Mouse (Mus musculus): Measurements from ENCODE around the gene Wscd2. TPM values are rescaled to one million over a fixed set of nuclear protein-coding genes. Genes with fewer than 3 reads are reported as not detected.

Wscd2 gene
- polyA plus RNA-seq, 1 experiment = not detected

DNA sequence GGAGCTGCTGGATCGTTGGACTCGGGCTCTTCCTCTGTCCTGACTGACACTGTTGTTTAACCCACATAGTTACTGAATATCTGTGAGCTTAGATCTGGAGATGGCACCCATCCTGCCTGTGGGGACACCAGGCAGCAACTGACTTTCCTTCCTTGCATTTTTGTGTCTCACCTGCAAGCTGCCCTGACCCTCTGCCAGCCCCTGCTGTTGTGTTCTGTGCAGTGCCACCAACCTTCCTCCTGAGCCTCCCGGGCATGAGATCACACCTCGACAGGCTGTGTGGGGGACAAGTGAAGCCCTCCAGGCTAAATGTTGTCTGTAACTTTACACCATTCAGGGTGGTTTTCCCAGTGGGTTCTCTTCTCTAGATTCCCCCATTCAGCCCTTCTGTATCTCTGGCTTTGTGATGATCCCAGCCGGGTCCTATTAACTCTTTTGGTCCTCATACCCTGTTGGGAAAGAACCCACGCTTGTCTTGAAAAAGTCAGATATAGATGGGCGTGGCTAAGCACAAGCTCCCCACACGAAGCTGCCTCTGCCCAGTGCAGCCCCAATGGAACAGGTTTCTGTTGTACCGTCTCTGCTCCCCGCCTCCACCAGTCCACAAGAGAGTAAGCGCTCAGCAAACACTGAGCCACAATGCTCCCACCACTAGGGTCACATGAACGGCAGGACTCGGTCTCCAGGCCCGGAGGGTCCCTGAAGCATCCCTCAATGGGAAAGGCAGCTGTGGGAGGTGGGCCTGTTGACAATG, 26.2 kb downstream of the Wscd2 start:
- no peaks in the 10 kb centered on the region for H3K36me3 ChIP-seq (replicated peaks; ENCODE audit: low read length)
- TF ChIP-seq GATA1 (IDR thresholded peaks at IDR 0.05; ENCODE audit: borderline replicate concordance, low read length) (no peak), FLI1 (IDR thresholded peaks at IDR 0.05; ENCODE audit: low read length) (no peak)

DNA sequence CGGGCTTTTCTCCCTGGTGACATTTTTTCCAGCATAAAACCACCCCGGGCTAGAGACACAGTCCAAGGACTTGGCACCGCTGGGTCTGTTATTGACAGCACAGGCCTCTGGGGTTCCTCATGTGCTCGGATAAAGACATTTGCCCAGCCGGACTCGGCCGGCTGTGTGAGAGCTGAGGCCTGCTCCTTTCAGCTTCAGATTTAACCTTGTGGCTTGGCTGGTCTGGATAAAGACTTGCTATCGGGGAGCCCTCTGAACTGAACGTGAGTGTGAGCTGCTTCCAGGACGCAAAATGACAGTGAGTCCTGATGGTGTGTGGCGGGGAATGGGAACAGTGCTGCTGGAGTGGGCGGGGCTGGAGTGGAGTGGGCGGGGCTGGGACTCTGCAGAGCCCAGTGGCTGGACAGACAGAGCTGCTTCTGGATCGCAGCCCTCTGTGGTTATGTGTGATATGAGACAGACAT, 26.8 kb downstream of the Wscd2 start:
- Histone ChIP-seq H3K27me3 (replicated peaks) (peaks cover 20% of the 10 kb centered on the region), H3K4me3 (replicated peaks) (no peak overlapping the region), H3K9me3 (no peaks in the 10 kb centered on the region), H3K4me1 (no peaks in the 10 kb centered on the region), H3K36me3 (replicated peaks; ENCODE audit: low read length) (no peaks in the 10 kb centered on the region)
- no peak for TF ChIP-seq FLI1 (IDR thresholded peaks at IDR 0.05; ENCODE audit: low read length)
- no peak for TF ChIP-seq GATA1 (IDR thresholded peaks at IDR 0.05; ENCODE audit: borderline replicate concordance, low read length)

More for the DNA sequence above, 26.2 kb downstream of the Wscd2 start:
- Histone ChIP-seq H3K27me3 (replicated peaks) (peaks cover 21% of the 10 kb centered on the region), H3K4me3 (replicated peaks) (no peak overlapping the region), H3K9me3 (no peaks in the 10 kb centered on the region), H3K4me1 (no peaks in the 10 kb centered on the region)

DNA sequence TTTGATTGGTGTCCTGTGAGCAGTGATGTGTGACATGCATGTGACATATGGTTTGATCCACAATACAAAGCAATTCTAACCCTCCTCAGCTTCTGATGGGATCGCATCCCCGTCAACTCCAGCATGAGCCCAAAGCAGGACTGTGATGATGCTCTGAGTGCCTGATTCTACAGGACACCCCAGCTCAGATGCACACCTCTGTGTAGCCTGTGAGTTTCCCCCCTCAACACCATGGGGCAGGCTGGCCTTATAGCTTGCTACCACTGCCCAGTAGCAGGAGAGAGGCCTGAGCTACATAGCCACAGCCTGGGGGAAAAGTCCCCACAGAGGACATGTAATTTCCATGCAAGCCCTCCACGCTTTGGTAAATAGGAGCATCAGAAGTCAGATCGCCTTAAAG, 27.3 kb downstream of the Wscd2 start:
- no peaks in the 10 kb centered on the region for H3K36me3 ChIP-seq (replicated peaks; ENCODE audit: low read length)
- TF ChIP-seq GATA1 (IDR thresholded peaks at IDR 0.05; ENCODE audit: borderline replicate concordance, low read length) (no peak), FLI1 (IDR thresholded peaks at IDR 0.05; ENCODE audit: low read length) (no peak)
- H3K27me3 ChIP-seq (replicated peaks) = peaks cover 18% of the 10 kb centered on the region

DNA sequence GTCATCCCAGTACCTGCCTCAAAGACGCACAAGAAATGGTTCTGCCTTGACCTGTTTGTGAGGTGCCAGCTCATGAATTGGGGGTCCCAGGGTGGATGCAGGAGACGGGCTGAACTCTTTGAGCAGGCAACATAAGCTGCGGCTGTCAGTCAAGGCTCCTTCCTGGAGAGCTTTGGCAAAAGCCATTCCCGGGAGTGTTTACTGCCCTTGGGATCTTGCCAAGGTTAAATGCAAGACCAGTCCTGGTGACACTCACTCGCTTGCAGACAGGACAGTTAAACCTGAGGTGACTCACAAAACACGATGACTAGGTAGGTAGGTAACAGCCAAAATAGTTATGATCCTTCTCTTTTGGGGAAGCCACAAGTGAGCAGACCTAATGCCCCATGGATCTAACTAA, 30.9 kb downstream of the Wscd2 start:
- TF ChIP-seq FLI1 (IDR thresholded peaks at IDR 0.05; ENCODE audit: low read length) = no peak
- TF ChIP-seq GATA1 (IDR thresholded peaks at IDR 0.05; ENCODE audit: borderline replicate concordance, low read length) = no peak
- no peak overlapping the region for H3K4me3 ChIP-seq (replicated peaks)
- no peaks in the 10 kb centered on the region for H3K9me3 ChIP-seq
- peaks cover 16% of the 10 kb centered on the region for H3K27me3 ChIP-seq (replicated peaks)
- no peaks in the 10 kb centered on the region for H3K4me1 ChIP-seq
- H3K36me3 ChIP-seq (replicated peaks; ENCODE audit: low read length) = no peaks in the 10 kb centered on the region

More for the DNA sequence above, 27.3 kb downstream of the Wscd2 start:
- no peak overlapping the region for H3K4me3 ChIP-seq (replicated peaks)
- H3K4me1 ChIP-seq = no peaks in the 10 kb centered on the region
- no peaks in the 10 kb centered on the region for H3K9me3 ChIP-seq

DNA sequence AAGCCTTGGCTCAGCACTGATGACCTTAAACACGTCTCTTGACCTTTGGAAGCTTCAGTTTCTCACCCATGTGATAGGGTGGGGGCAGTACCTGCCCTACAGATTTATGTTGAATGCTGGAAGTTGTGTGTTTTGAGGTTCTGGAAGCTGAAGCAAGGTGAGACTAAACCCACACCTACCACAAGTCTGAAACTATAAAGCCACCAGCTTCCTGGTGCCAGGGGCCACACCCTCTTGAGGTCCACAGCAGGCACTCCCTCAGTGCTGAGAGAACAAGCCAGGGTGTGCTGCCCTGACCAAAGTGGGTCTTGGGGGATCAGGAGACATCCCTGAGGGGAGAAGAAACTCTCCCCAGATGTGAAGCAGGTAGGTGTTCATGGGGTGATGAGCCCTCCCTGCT, 48.7 kb downstream of the Wscd2 start:
- no peaks in the 10 kb centered on the region for H3K9me3 ChIP-seq
- H3K4me1 ChIP-seq = peaks cover 9% of the 10 kb centered on the region
- H3K4me3 ChIP-seq (replicated peaks) = no peak overlapping the region
- TF ChIP-seq GATA1 (IDR thresholded peaks at IDR 0.05; ENCODE audit: borderline replicate concordance, low read length) = no peak
- no peak for TF ChIP-seq FLI1 (IDR thresholded peaks at IDR 0.05; ENCODE audit: low read length)
- H3K36me3 ChIP-seq (replicated peaks; ENCODE audit: low read length) = no peaks in the 10 kb centered on the region
- peaks cover 22% of the 10 kb centered on the region for H3K27me3 ChIP-seq (replicated peaks)

DNA sequence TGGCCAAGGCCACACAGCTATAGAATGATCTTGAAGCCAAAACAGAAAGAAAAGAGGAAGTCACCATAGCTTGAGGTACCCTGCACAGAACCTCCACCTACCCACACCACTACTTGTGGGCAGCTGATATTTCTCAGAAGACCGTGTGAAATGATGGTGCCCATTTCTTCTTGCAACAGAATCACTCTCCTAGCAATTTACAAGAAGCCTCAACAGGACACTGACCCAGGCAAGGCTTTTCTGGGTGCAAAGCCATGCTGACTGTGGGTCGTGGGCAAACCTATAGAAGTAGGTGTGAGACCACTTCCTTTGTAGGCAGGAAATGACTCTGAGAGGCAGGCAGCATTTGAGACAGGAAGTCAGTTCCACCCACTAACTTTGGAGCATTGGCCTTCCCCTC, 49.3 kb downstream of the Wscd2 start:
- Histone ChIP-seq H3K36me3 (replicated peaks; ENCODE audit: low read length) (no peaks in the 10 kb centered on the region), H3K4me3 (replicated peaks) (no peak overlapping the region)

DNA sequence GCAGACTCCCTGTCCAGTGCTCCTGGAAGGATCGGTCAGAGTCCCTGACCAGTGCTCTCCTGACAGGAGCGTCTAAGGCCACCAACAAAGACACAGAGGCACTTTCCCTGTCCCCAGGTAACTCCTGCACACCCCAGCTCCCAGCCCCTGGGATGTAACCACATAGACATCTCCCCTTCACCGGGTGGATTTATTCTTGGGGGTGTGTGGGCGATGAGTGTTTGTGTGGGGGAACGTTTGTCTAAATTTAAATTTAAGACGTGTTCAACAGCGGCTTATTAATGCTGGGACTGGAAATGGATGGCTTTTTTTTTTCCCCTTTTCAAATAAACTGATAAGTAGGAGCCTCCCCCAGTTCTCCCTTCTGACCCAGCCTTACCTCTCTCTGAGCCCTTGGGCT, 49.7 kb downstream of the Wscd2 start:
- no peaks in the 10 kb centered on the region for H3K9me3 ChIP-seq
- H3K27me3 ChIP-seq (replicated peaks) = peaks cover 28% of the 10 kb centered on the region
- peaks cover 9% of the 10 kb centered on the region for H3K4me1 ChIP-seq
- H3K36me3 ChIP-seq (replicated peaks; ENCODE audit: low read length) = no peaks in the 10 kb centered on the region
- TF ChIP-seq GATA1 (IDR thresholded peaks at IDR 0.05; ENCODE audit: borderline replicate concordance, low read length) = no peak
- TF ChIP-seq FLI1 (IDR thresholded peaks at IDR 0.05; ENCODE audit: low read length) = no peak
- no peak overlapping the region for H3K4me3 ChIP-seq (replicated peaks)

More for the DNA sequence above, 49.3 kb downstream of the Wscd2 start:
- TF ChIP-seq GATA1 (IDR thresholded peaks at IDR 0.05; ENCODE audit: borderline replicate concordance, low read length) (no peak), FLI1 (IDR thresholded peaks at IDR 0.05; ENCODE audit: low read length) (no peak)
- no peaks in the 10 kb centered on the region for H3K9me3 ChIP-seq
- H3K4me1 ChIP-seq = peaks cover 9% of the 10 kb centered on the region
- H3K27me3 ChIP-seq (replicated peaks) = peaks cover 24% of the 10 kb centered on the region

DNA sequence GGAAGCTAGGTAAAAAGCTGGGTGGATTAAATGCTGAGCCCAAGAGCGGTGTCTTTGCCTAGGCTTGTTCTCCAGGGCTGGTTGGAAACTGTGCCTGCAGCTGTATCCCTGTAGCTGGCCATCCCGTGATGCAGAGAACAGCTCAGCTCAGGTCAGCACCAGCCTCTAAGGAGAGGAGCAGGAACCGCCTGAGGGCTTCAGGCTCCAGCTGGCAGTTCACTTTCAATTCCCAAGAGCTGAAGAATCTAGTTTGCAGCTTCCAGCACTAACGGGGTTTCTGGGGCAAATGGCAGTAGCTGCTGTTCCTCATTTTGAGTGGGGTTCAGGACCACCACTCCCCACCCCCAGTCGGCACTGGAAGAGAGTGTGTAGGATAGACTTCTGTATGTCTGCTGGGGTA, 51.1 kb downstream of the Wscd2 start:
- TF ChIP-seq FLI1 (IDR thresholded peaks at IDR 0.05; ENCODE audit: low read length) (no peak), GATA1 (IDR thresholded peaks at IDR 0.05; ENCODE audit: borderline replicate concordance, low read length) (no peak)
- Histone ChIP-seq H3K4me3 (replicated peaks) (no peak overlapping the region), H3K4me1 (peaks cover 9% of the 10 kb centered on the region), H3K36me3 (replicated peaks; ENCODE audit: low read length) (no peaks in the 10 kb centered on the region), H3K9me3 (no peaks in the 10 kb centered on the region), H3K27me3 (replicated peaks) (peaks cover 30% of the 10 kb centered on the region)

DNA sequence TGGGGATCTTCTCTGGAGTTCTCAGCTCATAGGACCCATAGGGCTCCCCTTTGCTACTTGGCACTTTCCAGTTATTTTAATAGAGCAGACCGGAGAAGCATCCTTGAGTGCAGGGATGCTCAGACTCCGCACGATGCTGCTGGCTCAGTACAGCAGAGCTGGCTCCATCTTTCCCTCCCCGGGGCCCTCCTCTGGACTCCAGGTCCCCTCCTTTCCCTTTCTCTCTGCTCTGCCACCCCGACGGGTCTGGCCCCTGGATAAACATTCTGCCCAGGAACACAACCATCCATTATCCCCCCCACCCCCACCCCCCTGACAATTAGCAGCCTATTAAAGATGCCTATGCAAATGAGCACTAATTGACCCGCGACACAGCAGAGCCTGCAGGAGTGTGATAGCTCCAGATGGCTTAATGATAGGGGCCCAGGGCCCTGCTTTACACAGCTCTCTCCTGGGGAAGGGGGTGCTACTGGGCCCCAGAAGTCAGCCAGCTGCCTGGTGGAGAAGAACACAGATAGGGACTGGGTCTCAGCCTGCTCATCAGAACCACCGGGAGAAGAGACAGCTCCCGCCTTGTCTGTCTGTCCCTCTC, 52.8 kb downstream of the Wscd2 start:
- Histone ChIP-seq H3K4me1 (peaks cover 9% of the 10 kb centered on the region), H3K9me3 (no peaks in the 10 kb centered on the region), H3K4me3 (replicated peaks) (no peak overlapping the region), H3K36me3 (replicated peaks; ENCODE audit: low read length) (no peaks in the 10 kb centered on the region), H3K27me3 (replicated peaks) (peaks cover 26% of the 10 kb centered on the region)
- TF ChIP-seq FLI1 (IDR thresholded peaks at IDR 0.05; ENCODE audit: low read length) = no peak
- no peak for TF ChIP-seq GATA1 (IDR thresholded peaks at IDR 0.05; ENCODE audit: borderline replicate concordance, low read length)

Data from megakaryocyte, embryonic 14.5 days (primary cell).